Mouse (Mus musculus): ENCODE measurements at regions not wholly inside any gene's neighbourhood (a gene's known extent, or its start where the extent isn't known, plus 50 kb on each side); places are given as distances from the start of the nearest gene placed in this dataset.

- TF ChIP-seq CTCF (IDR thresholded peaks at IDR 0.05; ENCODE audit: low read depth, low read length) (no peak), POLR2A (IDR thresholded peaks at IDR 0.05; ENCODE audit: extremely low read depth, insufficient read depth, low read length) (no peak)
Observed at GRCm38 (mm10) chr4:87448338-87448737, 218.1 kb upstream of the Slc24a2 start.

All from liver, adult 2 months (tissue).